Mouse (Mus musculus) liver, postnatal 0 days (tissue): ENCODE measurements around the gene Cmya5. TPM values are rescaled to one million over a fixed set of nuclear protein-coding genes. Genes with fewer than 3 reads are reported as not detected.

Experiments
- ATAC-seq: fragments of 200-750 bp; cut with Nextera tagmentation; 2 replicates; pipeline ENCODE4 v1.8.0; 2017; ENCODE audit warnings: mild to moderate bottlenecking, moderate library complexity
- DNase-seq: peaks from one replicate; pipeline ENCODE4 v3.0.0-alpha.2; 2016
- H3K27ac ChIP-seq: fragments of 300-500 bp; sonication (generic); 2 replicates; pipeline ENCODE4 v1.5.1; 2014; ENCODE audit warnings: antibody characterized with exemption, moderate library complexity, mild to moderate bottlenecking, low read depth
- H3K27me3 ChIP-seq: fragments of 300-500 bp; sonication (generic); 2 replicates; pipeline ENCODE4 v1.6.1; 2014; ENCODE audit warnings: low read length, control low read depth, mixed read lengths; ENCODE audit not compliant: insufficient read depth
- H3K36me3 ChIP-seq: fragments of 300-500 bp; sonication (generic); replicated peaks from 2 replicates; pipeline ENCODE4 v1.6.1; 2014; ENCODE audit warnings: mild to moderate bottlenecking, control low read depth, low read length, moderate library complexity, mixed read lengths; ENCODE audit not compliant: insufficient read depth
- H3K4me1 ChIP-seq: fragments of 300-500 bp; sonication (generic); 2 replicates; pipeline ENCODE4 v1.6.1; 2014; ENCODE audit warnings: antibody characterized with exemption, mild to moderate bottlenecking, control low read depth; ENCODE audit not compliant: insufficient read depth
- H3K4me2 ChIP-seq: fragments of 300-500 bp; sonication (generic); 2 replicates; pipeline ENCODE4 v1.6.1; 2014; ENCODE audit warnings: low read depth, mild to moderate bottlenecking, low read length, moderate library complexity, mixed read lengths
- H3K4me3 ChIP-seq: fragments of 300-500 bp; sonication (generic); 2 replicates; pipeline ENCODE4 v1.5.1; 2014; ENCODE audit warnings: low read depth, low read length
- H3K9ac ChIP-seq: fragments of 300-500 bp; sonication (generic); replicated peaks from 2 replicates; pipeline ENCODE4 v1.6.1; 2014; ENCODE audit warnings: mild to moderate bottlenecking, moderate library complexity
- H3K9me3 ChIP-seq: fragments of 300-500 bp; sonication (generic); 2 replicates; pipeline ENCODE4 v1.6.1; 2016; ENCODE audit warnings: mild to moderate bottlenecking, control low read depth, low read length, mixed read lengths
- CTCF ChIP-seq: sonication (generic); IDR thresholded peaks from 2 replicates; pipeline ENCODE4 v1.5.1; 2016; ENCODE audit warnings: antibody characterized with exemption, low read depth
- EP300 ChIP-seq: IDR thresholded peaks from 2 replicates; pipeline ENCODE4 v1.6.1; 2016; ENCODE audit warnings: antibody characterized with exemption, low read depth, mild to moderate bottlenecking
- WGBS: fragments of 180-500 bp; shearing (Covaris S2); extraction: QIAGEN DNeasy Blood & Tissue Kit; methylation state at CpG from one replicate; pipeline ENCODE4 v1.1.7; 2014; ENCODE audit not compliant: insufficient replicate concordance; 5-methylcytosine and 5-hydroxymethylcytosine counted together
- polyA plus RNA-seq: library from polyadenylated mRNA; unstranded; fragments of >200 nt; fragmentation: Nextera tagmentation; extraction: Ambion mirVana; gene quantifications from 2 replicates; pipeline ENCODE4 v1.2.1, GENCODE M21; 2015

Gene Cmya5
- polyA plus RNA-seq, 1 experiment from 2014 or later: 0.01 TPM

- Histone ChIP-seq H3K27ac (no peak overlapping the region), H3K4me1 (no peaks in the 10 kb centered on the region), H3K4me3 (no peak overlapping the region), H3K4me2 (no peak overlapping the region), H3K9ac (no peak overlapping the region), H3K27me3 (no peaks in the 10 kb centered on the region), H3K9me3 (no peaks in the 10 kb centered on the region), H3K36me3 (no peaks in the 10 kb centered on the region)
- 75% methylated on average over 5 of the region's 5 CpGs for WGBS
- TF ChIP-seq EP300 (no peak), CTCF (no peak)
- DNase-seq (no peak), ATAC-seq (no peak)
These were observed 151.7 kb downstream of the Cmya5 start for GRCm38 (mm10) chr13:92992823-92993222.

Other genes with a start within 250 kb of the Cmya5 start
- gene Tent2, start 47.7 kb upstream of the Cmya5 start, polyA plus RNA-seq: 25.6 and 26.6 TPM in 2 replicates
- 1.2 and 1.6 TPM in 2 replicates for gene Homer1, start 154.9 kb upstream of the Cmya5 start, polyA plus RNA-seq